Mouse (Mus musculus) heart, embryonic 12.5 days (tissue): ENCODE measurements around the gene Smyd3. TPM values are rescaled to one million over a fixed set of nuclear protein-coding genes. Genes with fewer than 3 reads are reported as not detected.

Experiments used
- ATAC-seq: fragments of 200-750 bp; cut with Nextera tagmentation; 2 replicates; pipeline ENCODE4 v1.8.0; 2017; ENCODE audit warnings: moderate TSS enrichment, moderate library complexity; ENCODE audit not compliant: insufficient number of reproducible peaks, low FRiP score
- H3K27ac ChIP-seq: fragments of 300-500 bp; sonication (generic); 2 replicates; pipeline ENCODE4 v1.5.1; 2016; ENCODE audit warnings: mild to moderate bottlenecking, moderate library complexity; ENCODE audit not compliant: poor library complexity, severe bottlenecking
- H3K27me3 ChIP-seq: fragments of 300-500 bp; sonication (generic); replicated peaks from 2 replicates; pipeline ENCODE4 v1.6.1; 2016; ENCODE audit warnings: mild to moderate bottlenecking, moderate library complexity
- H3K36me3 ChIP-seq: fragments of 300-500 bp; sonication (generic); 2 replicates; pipeline ENCODE4 v1.6.1; 2016; ENCODE audit warnings: mild to moderate bottlenecking, moderate library complexity
- H3K4me1 ChIP-seq: fragments of 300-500 bp; sonication (generic); replicated peaks from 2 replicates; pipeline ENCODE4 v1.6.1; 2016; ENCODE audit warnings: mild to moderate bottlenecking
- H3K4me2 ChIP-seq: fragments of 300-500 bp; sonication (generic); 2 replicates; pipeline ENCODE4 v1.6.1; 2016; ENCODE audit warnings: mild to moderate bottlenecking, moderate library complexity
- H3K4me3 ChIP-seq: fragments of 300-500 bp; sonication (generic); 2 replicates; pipeline ENCODE4 v1.5.1; 2016; ENCODE audit warnings: mild to moderate bottlenecking
- H3K9ac ChIP-seq: fragments of 300-500 bp; sonication (generic); 2 replicates; pipeline ENCODE4 v1.6.1; 2016; ENCODE audit warnings: mild to moderate bottlenecking, moderate library complexity
- H3K9me3 ChIP-seq: fragments of 300-500 bp; sonication (generic); replicated peaks from 2 replicates; pipeline ENCODE4 v1.6.1; 2016; ENCODE audit warnings: mild to moderate bottlenecking, moderate library complexity
- WGBS: fragments of 180-500 bp; shearing (Covaris S2); methylation state at CpG from one replicate; pipeline ENCODE4 v1.1.7; 2016; 5-methylcytosine and 5-hydroxymethylcytosine counted together
- polyA plus RNA-seq: library from polyadenylated mRNA; unstranded; fragments of >200 nt; fragmentation: Nextera tagmentation; extraction: Ambion mirVana; gene quantifications from 2 replicates; pipeline ENCODE4 v1.2.1, GENCODE M21; 2016

Gene Smyd3
- polyA plus RNA-seq, 1 experiment from 2014 or later, result 12.2 TPM

DNA sequence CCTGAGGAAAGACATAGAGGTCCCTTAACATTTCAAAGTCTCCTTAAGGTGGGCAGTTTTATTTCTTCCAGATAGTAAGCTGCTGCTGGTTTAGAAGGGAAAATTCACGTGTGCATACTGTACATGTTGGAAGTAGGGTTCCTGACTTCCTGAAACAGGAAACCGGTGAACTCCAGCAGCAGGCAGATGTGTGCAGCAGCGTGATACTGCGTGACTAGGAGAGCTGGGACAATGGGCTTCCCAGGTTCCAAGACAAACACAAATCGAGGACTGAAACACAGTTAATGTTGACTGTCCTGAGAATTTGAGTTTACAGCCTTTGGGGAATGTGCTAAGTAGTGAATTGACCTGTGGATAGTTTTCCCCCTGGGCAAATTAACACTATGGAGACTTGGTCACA lies 434.7 kb downstream of the Smyd3 start:
- H3K27me3 ChIP-seq, result no peaks in the 10 kb centered on the region
- H3K36me3 ChIP-seq, result no peaks in the 10 kb centered on the region
- H3K9me3 ChIP-seq, result peaks cover 3% of the 10 kb centered on the region; the same call in 1 of the 2 replicates
- ATAC-seq, result peak; percentile 55
- 48% methylated on average over 5 of the region's 5 CpGs for WGBS
- H3K4me3 ChIP-seq, result no peak overlapping the region
- peak overlapping the region; percentile 55 for H3K27ac ChIP-seq
- no peak overlapping the region for H3K9ac ChIP-seq
- no peak overlapping the region for H3K4me2 ChIP-seq
- peaks cover 29% of the 10 kb centered on the region for H3K4me1 ChIP-seq

DNA sequence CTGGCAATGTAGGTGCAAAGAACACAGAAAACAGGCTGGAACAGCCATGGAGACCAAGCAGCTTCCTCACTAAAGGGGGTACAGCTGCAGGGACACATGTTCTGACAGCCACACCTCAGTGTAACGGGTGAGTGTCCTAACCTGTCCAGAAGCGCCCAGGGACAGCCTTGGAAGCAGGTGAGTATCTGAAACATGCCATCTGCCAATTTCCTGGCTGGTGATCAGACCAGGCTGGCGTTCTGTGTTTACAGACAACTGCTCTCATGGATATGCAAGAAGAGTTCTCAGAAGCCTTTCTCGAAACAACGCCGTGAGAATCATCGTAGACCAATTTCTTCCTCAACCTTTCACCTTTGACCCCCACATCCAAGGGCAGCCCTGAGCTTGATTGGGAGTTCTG lies 444.0 kb downstream of the Smyd3 start:
- no peak overlapping the region for H3K9ac ChIP-seq
- no peak for ATAC-seq
- H3K4me3 ChIP-seq, result no peak overlapping the region
- H3K27me3 ChIP-seq, result no peaks in the 10 kb centered on the region
- 80% methylated on average over 7 of the region's 7 CpGs for WGBS
- no peaks in the 10 kb centered on the region for H3K36me3 ChIP-seq
- H3K27ac ChIP-seq, result no peak overlapping the region
- H3K4me2 ChIP-seq, result no peak overlapping the region
- no peaks in the 10 kb centered on the region for H3K9me3 ChIP-seq
- peaks cover 9% of the 10 kb centered on the region for H3K4me1 ChIP-seq

DNA sequence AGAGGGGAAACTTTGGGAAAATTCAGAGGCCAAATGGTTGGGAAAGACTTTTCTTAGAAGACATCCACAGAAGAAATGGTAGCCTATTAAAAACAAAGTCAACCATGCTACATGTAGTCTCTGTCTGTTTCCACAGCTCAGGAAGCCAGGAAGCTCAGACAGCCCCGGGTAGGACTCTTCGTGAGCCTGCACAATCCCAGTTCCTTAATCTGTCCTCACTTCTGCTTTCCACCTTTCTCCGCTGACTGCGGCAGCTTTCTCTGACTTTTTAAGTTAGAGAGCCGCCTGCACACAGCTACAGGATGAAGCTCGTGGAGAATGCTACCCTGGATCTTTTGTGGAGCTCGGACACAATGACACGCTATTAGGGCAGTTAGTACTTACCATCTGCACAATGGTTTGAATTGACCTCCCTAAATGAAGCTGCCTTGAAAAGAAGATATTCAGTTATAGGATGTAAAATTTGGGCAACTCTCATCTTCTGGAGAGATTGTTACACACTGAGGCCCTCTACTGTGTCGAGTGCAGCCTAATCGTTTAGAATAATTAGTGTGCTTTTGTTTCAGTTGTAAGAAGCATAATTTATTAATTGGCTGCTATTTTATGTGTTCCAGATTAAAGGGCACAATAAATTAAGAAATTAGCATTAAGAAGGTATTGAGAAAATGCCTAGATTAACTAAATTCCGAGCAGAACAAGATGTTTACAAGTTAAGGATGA lies 444.7 kb downstream of the Smyd3 start:
- Histone ChIP-seq H3K27ac (no peak overlapping the region), H3K4me2 (no peak overlapping the region), H3K27me3 (no peaks in the 10 kb centered on the region), H3K4me3 (no peak overlapping the region), H3K4me1 (peaks cover 9% of the 10 kb centered on the region), H3K36me3 (no peaks in the 10 kb centered on the region), H3K9ac (no peak overlapping the region), H3K9me3 (no peaks in the 10 kb centered on the region)
- no peak for ATAC-seq
- WGBS, result 64% methylated on average over 11 of the region's 11 CpGs

DNA sequence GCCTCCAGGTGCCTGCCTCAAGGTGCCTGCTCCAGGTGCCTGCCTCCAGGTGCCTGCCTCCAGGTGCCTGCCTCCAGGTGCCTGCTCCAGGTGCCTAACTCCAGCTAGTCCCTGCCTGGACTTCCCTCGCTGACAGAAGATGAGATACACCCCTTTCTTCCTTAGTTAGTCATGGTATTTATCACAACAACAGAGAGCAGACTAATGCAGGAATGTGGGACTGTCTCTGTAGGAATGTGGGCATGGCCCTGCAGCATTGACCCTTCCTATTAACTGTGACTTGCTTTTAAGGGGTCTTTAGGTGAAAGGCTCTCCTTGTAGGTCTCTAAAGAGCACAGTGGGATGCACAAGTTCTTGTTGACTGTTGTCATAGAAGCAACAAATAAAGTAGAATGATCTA lies 445.4 kb downstream of the Smyd3 start:
- H3K9ac ChIP-seq, result no peak overlapping the region
- no peak for ATAC-seq
- no peaks in the 10 kb centered on the region for H3K36me3 ChIP-seq

DNA sequence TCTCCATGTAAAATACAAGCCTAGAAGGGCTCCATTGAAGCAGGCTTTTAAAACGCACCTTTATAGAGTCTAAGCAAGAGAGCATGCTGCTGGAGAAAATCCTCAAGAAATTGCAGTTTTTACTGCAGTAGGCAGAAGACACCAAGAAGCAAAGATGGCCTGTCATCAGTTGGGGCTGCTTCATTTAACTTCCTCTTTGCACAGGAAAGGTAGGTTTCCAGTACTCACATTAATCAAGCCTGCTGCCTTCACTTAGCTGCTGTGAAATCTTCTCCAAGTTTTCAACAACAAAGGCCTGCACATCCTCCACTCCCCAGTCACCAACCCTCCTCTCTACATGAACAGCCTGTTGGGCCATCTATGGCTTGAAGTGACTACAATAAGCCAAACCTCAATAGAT lies 448.9 kb downstream of the Smyd3 start:
- Histone ChIP-seq H3K27me3 (no peaks in the 10 kb centered on the region), H3K4me1 (peaks cover 26% of the 10 kb centered on the region), H3K9ac (no peak overlapping the region), H3K4me2 (no peak overlapping the region), H3K27ac (no peak overlapping the region), H3K9me3 (no peaks in the 10 kb centered on the region), H3K36me3 (no peaks in the 10 kb centered on the region), H3K4me3 (no peak overlapping the region)
- no peak for ATAC-seq
- 86% methylated on average over 1 of the region's 1 CpGs for WGBS

More for the DNA sequence above, 445.4 kb downstream of the Smyd3 start:
- no peaks in the 10 kb centered on the region for H3K9me3 ChIP-seq
- no peak overlapping the region for H3K27ac ChIP-seq
- 38% methylated on average over 1 of the region's 1 CpGs for WGBS
- no peak overlapping the region for H3K4me3 ChIP-seq
- no peaks in the 10 kb centered on the region for H3K27me3 ChIP-seq
- peaks cover 9% of the 10 kb centered on the region for H3K4me1 ChIP-seq
- H3K4me2 ChIP-seq, result no peak overlapping the region

DNA sequence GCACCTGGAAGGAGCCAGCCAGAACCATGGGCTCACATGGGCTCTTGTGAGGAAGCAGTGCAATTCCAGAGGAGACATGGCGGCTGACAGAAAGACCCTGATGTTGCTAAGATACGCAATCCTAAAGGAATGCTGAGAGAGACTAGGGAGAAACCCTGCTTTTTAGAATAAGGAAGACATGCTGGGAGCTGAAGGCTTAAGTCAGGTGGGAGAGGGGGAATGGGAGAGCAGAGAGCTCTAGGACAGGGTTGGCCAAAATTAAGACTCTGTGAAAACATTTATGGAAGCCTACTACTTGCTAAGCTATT lies 452.6 kb downstream of the Smyd3 start:
- Histone ChIP-seq H3K27me3 (no peaks in the 10 kb centered on the region), H3K36me3 (no peaks in the 10 kb centered on the region), H3K4me3 (no peak overlapping the region), H3K9ac (no peak overlapping the region), H3K9me3 (no peaks in the 10 kb centered on the region), H3K4me1 (peaks cover 45% of the 10 kb centered on the region), H3K27ac (no peak overlapping the region), H3K4me2 (no peak overlapping the region)
- ATAC-seq, result no peak
- 87% methylated on average over 2 of the region's 2 CpGs for WGBS

DNA sequence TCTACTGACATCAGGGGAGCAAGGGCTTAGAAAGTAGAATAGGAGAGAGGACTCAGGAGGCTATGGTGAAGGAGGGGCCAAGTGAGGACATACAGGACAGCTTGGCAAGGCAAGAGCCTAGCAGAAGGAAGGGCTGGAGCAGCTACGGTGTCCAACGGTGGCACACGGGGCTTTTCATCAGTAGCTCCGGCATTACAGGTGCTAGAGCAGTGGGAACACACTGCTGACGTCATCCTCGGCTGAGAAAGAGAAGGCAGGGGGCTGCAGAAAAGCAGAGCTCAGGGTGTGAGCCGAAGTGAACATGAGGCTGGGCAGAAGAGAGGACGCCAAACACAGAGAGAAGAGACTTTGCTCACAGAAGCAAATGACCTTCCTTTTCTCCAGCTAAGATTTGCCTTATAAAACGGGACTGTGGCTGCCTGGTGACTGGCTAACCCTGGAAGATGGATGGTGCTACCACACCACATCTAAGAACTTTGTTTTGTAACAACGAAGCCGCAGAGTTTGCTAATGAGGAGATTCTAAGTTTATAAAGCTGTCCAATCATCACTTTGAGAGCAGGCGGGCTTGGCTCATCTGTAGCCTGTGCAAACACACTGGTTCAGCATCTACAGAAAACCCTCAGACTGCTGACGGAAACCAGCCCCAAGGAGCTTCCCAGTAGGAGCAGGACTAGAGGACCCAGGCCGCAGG lies 453.1 kb downstream of the Smyd3 start:
- H3K4me1 ChIP-seq, result peaks cover 50% of the 10 kb centered on the region
- H3K27ac ChIP-seq, result no peak overlapping the region
- no peak overlapping the region for H3K4me3 ChIP-seq
- H3K36me3 ChIP-seq, result no peaks in the 10 kb centered on the region
- ATAC-seq, result no peak
- 75% methylated on average over 14 of the region's 14 CpGs for WGBS
- no peak overlapping the region for H3K4me2 ChIP-seq
- no peaks in the 10 kb centered on the region for H3K9me3 ChIP-seq
- H3K27me3 ChIP-seq, result no peaks in the 10 kb centered on the region
- H3K9ac ChIP-seq, result no peak overlapping the region

DNA sequence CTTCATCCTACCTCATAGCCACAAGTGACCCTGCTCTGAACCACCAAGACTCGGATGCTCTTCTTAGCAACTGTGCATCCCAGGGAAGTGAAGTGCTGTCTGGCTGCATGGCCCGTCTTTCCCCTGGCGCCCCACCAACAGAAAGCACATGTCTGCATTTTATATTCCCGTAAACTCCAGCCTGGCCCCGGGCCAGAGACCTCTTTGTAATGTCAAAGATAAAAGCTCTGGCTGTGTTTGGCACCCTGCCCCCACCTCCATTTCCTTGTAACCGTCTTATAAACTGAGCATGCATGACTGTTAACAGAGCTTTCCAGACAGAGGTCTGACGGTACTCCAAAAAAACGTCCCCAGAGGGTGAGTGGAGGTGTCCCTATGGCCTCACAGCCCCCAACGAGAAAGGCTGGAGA lies 456.1 kb downstream of the Smyd3 start:
- ATAC-seq, result peak; percentile 81
- Histone ChIP-seq H3K4me3 (no peak overlapping the region), H3K9ac (no peak overlapping the region), H3K4me2 (peak overlapping the region; percentile 35), H3K4me1 (peaks cover 56% of the 10 kb centered on the region), H3K27me3 (no peaks in the 10 kb centered on the region), H3K27ac (peak overlapping the region; percentile 90), H3K36me3 (no peaks in the 10 kb centered on the region), H3K9me3 (no peaks in the 10 kb centered on the region)
- 5% methylated on average over 9 of the region's 9 CpGs for WGBS

DNA sequence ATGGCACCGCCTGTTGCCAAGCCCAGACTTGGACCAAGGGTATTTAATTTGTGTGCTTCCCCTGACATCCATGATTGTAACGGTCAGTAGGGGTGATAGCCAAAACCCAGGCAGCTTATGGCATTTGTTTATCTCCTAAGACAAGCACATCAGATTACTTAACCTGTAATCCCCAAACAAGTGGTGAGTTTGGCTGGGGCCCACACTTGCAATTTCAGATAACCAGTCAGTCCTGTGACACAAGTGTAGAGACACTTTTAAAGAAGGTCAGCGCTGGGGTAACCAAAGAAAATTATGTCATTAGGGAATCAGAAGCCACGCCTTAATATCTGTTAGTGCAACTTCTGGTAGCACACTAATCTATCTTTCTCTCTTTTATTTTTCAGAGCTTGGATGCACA lies 456.8 kb downstream of the Smyd3 start:
- Histone ChIP-seq H3K27ac (peak overlapping the region; percentile 90), H3K27me3 (no peaks in the 10 kb centered on the region), H3K4me3 (no peak overlapping the region), H3K36me3 (no peaks in the 10 kb centered on the region), H3K9ac (no peak overlapping the region), H3K4me2 (no peak overlapping the region), H3K4me1 (peaks cover 56% of the 10 kb centered on the region), H3K9me3 (no peaks in the 10 kb centered on the region)
- no peak for ATAC-seq
- WGBS, result 51% methylated on average over 4 of the region's 4 CpGs

DNA sequence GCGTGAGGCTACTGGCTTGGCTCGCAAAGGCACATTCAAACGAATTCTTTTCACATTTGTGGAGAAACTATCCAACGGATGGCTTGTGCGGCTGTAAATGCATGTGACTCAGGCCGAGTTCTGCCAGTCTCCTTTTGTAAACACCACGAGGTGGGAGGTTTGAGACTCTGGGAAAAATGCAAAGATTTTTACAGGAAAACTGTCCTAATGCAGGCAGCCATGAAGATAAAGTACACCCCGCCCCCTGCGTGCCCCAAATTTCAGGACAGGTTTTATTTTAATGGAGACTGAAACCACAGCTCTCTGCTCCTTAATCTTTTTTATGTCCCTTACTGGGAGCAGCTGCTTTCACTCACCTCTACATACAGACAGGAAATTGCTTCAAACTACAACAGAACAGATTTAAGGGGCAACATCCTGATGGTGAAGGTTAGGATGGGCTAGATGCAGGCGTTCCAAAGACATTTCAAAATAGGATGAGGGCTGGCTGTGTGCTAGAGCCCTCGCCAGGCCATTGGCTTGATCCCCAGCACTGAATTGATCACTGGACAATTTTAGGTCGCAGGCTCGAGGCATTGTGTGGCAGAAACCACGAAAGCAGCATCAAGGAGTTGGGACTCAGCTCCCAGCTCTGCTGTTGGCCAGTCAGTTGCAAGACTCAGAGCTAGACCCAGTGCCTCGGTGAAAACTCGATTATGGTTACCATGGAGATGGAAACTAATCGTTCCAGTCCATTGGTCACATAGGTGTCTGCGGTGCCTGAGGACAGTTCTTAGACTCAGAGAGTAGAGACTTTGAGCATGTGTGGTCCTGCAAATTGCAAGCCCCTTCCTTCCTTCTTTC lies 457.5 kb downstream of the Smyd3 start:
- peak overlapping the region; percentile 90 for H3K27ac ChIP-seq
- H3K9ac ChIP-seq, result no peak overlapping the region
- no peak overlapping the region for H3K4me2 ChIP-seq
- H3K4me1 ChIP-seq, result peaks cover 56% of the 10 kb centered on the region
- 57% methylated on average over 18 of the region's 18 CpGs for WGBS
- H3K27me3 ChIP-seq, result no peaks in the 10 kb centered on the region
- ATAC-seq, result no peak
- no peaks in the 10 kb centered on the region for H3K36me3 ChIP-seq
- H3K9me3 ChIP-seq, result no peaks in the 10 kb centered on the region
- H3K4me3 ChIP-seq, result no peak overlapping the region
